Mouse (Mus musculus): ENCODE results near the gene Efs.
"Not testable (repeated sequence)": the region's sequence is repeated elsewhere in the genome, so short reads cannot be mapped to it uniquely, and the experiment has no call there.

The Efs gene

DNA sequence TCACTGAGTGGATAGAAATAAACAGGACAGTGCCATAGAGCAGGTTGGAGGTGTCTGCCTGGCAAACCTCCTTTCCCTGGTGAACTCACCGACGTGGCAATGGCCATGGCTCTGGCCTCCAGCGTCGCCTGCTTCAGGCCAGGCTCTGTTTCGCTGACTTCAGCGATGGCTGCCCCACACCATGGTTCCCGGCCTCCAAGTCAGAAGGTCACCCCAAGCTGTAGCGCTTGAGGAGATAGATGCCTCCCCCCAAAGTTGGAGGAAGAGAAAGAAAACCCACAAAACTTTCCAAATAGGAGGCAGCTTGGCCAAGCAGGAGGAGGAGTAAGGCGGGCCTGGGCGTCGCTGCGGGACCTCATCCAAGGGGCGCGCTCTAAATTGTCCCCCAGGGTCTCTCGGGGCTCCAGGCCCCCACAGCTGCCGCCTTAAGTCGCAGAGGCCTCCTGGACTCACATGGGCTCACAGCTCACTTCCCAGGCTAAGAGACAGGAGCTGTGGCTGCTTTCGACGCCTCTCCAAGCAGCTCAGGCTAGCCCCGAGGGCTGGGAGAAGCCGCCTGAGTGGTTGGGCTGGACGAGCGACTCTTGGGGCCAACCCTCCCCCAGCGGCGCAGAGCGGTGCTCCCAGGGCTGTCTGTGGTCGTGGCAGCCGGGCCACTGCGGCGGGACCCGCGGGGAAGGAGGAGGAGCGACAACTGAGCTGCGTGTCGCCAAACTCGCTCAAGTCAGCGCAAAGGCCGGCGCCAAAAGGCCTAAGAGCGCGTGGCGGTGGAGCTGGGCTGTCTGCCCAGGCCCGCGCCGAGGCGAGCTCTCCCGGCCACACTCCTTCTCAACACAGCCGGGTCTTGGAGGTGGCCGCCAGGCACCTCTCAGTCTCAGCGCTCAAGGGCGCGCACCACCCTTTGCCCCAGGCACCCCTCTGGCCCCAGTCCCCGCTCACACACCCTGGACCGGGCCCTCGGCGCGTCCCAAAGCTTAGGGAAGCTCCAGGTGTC is at the start of gene Efs:
Gene Efs (minus strand): TSS at position 778 of the 994 bp plus-strand sequence.
- no peak for DNase-seq (ENCODE audit: low read depth, low spot score)

DNA sequence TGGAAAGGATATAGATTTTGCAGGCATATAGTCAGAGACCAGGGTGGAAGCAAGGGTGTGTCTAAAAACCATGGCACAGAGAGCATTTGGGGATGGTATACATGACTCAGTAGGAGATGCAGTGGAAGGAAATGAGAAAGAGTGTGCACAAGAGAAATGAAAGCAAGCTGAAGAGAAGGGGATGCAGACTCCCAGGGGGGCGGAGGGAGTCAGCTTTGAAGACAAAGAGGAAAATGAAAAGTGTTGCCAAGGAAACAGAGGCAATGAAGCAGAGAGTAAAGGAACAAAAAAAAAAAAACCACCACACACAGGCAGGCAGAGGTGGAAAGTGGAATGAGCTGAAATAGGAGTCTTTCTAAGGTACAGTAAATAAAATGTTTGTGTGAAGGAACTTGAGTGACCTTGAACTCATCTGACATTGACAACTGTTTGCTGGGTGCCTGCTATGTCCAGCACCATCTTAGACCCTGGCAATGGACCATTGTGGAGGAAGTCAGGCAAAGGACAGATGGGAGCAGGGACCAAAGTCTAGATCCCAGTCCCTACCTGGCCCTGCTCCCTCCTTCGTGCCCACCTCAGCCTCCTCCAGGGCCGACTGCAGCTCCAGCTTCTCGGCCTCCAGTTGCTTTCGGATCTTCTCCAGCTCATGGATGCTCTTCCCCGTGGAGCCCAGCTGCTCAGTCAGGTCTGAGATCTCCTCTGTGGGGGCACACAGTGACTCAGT is 48.3 kb upstream of the Efs start:
- no peak for DNase-seq (ENCODE audit: low read depth, low spot score)

DNA sequence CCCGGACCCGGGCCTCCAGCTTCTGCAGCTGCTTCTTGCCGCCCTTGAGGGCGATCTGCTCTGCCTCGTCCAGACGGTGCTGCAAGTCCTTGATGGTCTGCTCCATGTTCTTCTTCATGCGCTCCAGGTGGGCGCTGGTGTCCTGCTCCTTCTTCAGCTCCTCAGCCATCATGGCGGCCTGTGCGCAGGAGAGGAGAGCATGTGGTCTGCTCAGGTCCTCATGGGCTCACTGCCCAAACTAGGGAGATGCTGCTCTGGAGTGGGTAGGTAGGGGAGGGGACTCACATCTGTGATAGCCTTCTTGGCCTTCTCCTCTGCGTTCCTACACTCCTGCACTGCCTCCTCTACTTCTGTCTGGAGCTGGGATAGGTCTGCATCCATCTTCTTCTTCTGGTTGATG is 46.9 kb upstream of the Efs start:
- DNase-seq (ENCODE audit: low read depth, low spot score) = not testable (repeated sequence)

DNA sequence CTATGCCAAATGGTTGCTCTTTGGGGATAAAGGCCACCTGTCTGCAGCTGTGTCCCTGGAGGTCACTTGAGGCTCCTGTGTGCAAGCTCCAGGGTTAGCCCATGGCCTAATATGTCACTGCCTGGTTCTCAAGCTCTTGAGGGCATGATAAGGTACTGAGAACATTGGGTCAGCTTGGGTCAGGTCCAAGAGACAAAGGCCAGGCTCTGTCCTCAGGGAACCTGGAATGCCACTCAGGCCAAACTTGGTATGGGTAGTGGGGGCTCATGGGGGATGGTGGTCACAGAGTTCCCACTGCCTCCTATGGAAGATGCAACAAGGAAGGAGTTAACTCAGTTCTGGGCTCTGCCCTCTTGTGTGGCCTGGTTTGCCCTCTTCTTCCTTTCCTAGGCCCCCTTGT is 42.4 kb upstream of the Efs start:
- DNase-seq (ENCODE audit: low read depth, low spot score) = no peak

DNA sequence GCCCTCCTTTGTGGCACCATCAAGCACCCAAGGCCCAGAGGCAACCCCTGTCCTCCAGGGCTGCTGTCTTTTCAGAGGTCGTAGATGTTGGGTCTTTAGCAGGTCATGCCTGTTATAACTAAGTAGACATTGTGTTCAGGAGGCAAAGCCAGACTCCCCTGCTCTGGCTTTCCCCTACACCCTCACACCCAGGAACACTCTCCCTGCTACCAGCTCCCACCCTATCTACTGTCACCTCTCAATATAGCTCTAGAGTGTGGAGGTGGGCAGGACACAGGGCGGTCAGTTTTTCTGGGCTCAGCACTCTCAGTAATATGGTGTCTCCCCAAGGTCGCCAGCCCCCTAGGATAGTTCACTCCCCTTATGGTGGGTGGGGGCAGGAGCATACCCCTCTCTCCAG is 41.9 kb upstream of the Efs start:
- no peak for DNase-seq (ENCODE audit: low read depth, low spot score)

DNA sequence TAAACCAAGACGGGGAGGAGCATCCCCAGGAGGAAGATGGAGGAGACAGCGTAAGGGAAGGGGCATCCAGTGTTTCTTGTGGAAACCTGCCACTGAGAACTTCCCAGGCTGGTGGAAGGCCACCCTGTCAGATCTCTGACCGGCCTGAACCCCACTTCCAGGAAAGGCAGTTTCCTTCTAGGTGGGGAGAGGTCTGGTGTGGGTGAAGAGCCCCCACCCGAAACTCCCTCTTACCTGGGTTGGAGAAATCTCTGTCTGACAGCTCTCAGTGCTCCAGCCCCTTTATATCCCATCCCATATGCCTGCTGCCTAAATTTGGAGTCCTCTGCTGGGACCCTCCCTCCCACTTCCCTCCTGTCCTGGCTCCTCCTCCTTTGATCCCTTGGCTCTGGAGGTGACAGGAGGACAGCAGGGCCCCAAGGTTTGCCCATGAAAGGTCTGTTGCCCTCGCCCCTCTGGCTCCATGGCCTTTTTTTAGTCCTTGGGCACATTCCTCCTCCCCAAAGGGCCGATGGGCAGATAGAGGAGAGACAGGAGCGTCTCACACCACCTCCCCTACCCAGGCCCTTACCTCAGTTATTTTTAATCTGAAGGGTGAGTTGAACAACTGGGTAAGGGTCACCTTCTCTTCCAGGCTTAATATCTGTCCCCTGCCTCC is 40.5 kb upstream of the Efs start, which contains the start of gene Myh6:
Gene Myh6 (minus strand): TSS at position 608 of the 658 bp plus-strand sequence.
- DNase-seq (ENCODE audit: low read depth, low spot score) = no peak

DNA sequence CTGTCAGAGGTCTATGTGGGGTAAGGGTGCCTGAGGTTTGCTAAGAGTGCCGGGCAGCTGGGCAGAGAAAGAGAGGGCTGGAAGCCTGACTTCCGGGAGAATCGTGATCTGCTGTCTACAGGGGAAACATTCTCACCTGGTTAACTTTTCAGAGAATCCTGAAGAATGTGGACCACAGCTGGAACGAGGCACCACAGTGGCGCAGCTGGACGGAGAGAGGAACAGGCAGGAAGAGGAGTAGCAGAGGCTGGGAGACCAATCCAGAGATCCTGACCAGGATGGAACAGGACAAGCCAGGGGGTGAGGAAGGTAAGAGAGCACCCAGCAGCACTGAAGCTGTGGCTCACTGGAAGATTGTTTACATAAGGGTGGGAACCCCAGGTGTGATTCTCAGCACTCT is 39.7 kb upstream of the Efs start:
- no peak for DNase-seq (ENCODE audit: low read depth, low spot score)

DNA sequence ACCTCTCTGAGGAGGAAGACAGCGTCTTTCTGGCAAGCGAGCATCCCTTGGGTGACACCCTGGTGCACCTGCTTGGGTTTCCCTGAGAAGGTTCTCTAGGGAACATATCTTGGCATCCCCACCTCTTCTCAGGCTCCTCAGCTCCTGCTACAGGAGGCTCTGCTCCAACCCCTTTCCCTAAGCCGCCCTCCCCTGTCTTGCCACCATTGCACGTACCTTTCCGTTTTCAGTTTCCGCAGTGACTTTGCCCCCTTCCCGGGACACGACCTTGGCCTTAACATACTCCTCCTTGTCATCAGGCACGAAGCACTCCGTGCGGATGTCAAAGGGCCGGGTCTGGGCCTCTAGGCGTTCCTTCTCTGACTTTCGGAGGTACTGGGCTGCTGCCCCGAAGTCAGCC is 39.1 kb upstream of the Efs start:
- no peak for DNase-seq (ENCODE audit: low read depth, low spot score)

DNA sequence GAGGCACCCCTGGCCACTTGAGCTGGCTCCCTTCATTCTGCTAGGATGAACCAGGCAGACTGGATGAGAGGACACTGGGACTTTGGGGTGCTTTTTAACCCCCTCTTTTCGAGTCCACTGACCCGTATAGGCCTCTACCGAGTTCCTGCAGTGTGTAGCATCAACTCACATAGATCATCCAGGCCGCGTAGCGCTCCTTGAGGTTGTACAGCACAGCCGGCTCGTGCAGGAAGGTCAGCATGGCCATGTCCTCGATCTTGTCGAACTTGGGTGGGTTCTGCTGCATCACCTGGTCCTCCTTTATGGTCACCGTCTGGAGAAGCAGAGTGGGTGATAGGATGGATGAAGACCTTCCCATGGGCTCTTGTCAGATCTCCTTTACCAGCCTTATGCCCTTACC is 37.8 kb upstream of the Efs start:
- DNase-seq (ENCODE audit: low read depth, low spot score) = no peak

DNA sequence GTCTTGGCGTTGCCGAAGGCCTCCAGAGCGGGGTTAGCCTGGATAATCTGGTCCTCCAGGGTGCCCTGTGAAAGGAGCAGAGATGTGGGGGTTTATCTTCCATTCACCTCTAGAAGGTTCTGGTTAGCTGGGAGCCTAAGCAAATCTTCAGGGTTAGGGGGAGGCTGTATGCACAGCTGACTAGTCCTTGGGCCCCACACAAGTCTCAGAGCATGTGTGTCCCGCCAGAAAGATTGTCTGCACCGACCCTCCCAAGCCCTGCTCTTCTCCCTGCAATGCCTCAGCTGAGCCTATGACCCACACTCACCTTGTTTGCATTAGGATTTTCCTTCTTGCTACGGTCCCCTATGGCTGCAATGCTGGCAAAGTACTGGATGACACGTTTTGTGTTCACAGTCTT is 36.8 kb upstream of the Efs start:
- no peak for DNase-seq (ENCODE audit: low read depth, low spot score)

DNA sequence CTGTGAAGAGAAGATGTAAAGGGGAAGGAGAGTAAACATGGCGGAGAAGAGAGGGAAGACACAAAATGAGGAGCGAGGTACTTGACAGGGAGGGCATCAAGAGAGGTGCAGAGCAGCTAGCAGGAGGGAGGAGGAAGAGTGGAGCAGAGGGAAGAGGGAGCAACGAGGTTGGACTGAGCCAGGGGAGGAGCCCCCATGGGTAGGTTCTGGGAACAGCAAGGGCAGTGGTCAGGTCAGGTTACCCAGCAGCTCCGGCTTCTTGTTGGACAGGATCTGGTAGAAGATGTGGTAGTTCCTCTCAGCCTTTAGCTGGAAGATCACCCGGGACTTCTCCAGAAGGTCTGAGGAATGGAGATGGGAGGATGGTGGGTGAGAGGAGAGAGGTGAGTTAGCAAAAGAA is 35.6 kb upstream of the Efs start:
- DNase-seq (ENCODE audit: low read depth, low spot score) = no peak

DNA sequence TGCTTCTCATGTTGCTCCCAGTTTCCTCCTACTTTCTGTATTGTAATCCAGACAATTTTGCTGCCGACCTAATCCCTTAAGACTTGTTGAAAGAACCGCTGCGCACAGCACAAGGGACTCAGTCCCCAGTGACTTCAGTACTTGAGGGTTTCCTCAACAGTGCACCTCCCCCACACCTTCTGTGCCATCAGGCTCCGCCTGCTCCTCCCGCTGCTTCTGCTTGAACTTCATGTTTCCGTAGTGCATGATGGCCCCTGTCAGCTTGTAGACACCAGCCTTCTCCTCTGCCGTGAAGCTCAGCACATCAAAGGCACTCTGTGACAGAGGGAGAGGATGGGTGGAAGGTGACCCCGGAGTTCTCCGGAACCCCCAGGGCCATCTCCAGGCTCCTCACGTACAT is 34.8 kb upstream of the Efs start:
- no peak for DNase-seq (ENCODE audit: low read depth, low spot score)

DNA sequence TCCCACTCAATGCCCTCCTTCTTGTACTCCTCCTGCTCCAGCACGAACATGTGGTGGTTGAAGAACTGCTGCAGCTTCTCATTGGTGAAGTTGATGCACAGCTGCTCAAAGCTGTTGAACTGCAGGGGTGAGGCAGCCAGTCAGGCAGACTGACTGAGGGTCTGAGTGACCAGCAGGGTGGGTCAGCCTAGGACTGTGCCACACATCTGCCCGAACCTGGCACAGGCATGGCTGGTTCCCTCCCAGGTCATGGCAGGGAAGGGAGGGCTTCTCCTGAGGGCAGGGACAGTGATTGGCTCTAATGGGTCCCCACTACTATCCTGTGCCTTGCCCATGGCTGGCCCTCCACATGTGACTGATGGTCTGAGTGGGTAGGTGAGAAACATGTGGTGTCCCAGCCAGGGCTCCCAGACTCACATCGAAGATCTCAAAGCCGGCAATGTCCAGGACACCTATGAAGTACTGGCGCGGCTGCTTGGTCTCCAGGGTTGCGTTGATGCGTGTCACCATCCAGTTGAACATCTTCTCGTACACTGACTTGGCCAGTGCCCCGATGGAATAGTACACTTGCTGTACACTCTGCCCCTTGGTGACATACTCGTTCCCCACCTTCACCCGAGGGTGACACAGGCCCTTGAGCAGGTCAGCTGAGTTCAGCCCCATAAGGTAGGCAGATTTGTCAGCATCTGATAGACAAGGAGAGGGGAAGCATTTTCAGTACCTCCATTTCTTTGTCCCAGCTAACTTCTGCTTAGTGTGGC is 34.1 kb upstream of the Efs start:
- DNase-seq (ENCODE audit: low read depth, low spot score) = not testable (repeated sequence)

DNA sequence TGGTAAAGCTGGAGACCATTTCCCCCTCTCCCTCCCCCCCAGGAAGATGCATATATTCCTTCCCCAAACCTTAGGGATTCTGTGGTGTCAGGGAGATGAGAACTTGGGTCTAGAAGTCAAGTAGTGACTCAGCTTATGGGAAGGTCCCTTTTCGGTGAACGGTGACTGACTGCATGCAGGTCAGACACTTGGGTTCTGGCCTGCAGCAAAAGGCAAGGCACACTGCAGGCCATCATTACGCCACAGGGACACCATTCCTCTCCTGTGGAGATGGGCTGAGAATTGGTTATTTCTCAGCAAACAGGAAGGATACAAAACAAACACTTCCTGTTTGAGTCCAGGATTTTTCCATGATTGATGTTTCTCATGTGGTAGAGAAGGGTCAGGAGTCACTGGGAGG is 33.3 kb upstream of the Efs start:
- DNase-seq (ENCODE audit: low read depth, low spot score) = no peak

DNA sequence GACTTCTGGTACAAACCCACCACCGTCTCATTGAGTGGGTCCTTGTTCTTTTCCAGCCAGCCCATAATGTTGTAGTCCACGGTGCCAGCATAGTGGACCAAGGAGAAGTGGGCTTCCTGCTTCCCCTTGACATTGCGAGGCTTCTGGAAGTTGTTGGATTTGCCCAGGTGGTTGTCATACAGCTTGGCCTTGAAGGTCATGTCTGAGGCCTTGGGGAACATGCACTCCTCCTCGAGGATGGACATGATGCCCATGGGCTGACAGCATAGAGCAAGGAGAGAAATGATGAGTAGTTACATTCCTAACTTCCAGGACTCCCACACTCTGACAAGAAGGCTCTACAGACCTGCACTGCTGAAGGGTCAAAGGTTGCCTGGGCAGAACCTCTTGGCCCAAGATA is 32.6 kb upstream of the Efs start:
- DNase-seq (ENCODE audit: low read depth, low spot score) = no peak

DNA sequence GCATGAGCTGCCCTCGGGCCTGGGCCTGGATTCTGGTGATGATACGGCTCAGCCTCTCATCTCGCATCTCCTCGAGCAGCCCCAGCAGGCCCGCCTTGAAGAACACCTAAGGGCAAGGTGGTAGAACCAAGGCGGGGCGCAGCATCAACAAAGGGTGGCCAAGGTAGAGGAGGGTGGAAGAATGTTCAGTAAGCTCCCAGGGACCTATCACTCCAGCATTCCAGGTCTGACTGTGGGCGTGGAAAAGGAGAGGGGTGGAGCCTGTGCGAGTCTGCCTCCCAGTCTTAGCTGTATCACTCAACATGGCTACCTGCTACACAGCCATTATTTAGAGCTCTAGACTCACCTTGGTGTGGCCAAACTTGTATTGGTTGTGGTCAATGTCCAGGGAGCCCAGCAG is 30.6 kb upstream of the Efs start:
- DNase-seq (ENCODE audit: low read depth, low spot score) = no peak

DNA sequence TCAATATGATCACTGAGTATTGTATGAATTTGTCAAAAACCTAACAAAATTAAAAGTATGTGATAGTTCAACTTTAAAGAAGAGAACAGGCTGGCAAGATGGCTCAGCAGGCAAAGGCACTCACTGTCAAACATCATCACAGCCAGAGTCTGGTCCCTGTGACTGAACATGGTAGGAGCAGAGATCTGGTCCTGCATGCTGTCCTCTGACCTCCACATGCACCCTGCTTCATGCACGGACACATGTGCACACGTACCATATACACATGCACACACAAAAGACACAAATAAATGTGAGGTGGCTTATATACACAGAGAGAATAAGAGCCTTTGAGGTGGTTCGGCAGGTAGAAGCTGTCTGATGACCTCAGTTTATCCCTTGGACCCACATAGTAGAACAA is 29.6 kb upstream of the Efs start:
- no peak for DNase-seq (ENCODE audit: low read depth, low spot score)

DNA sequence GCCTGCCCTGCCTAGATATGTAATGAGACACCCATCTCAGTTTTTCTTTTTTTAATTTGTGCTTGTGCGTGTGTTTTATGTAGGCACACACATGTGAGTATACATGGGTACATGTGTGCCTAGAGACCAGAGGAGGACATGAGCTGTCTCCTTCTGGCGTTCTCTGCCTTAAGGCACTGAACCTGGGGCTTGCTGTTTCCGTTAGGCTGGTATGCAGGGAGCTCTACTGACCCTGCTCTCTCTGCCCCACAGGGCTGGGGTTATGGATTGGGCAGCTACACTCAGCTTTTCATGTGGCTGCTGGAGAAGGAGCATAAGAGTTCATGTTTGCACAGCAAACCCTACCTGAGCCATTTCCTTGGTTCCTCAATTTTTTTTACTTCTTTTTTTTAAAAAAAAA is 28.5 kb upstream of the Efs start:
- no peak for DNase-seq (ENCODE audit: low read depth, low spot score)

DNA sequence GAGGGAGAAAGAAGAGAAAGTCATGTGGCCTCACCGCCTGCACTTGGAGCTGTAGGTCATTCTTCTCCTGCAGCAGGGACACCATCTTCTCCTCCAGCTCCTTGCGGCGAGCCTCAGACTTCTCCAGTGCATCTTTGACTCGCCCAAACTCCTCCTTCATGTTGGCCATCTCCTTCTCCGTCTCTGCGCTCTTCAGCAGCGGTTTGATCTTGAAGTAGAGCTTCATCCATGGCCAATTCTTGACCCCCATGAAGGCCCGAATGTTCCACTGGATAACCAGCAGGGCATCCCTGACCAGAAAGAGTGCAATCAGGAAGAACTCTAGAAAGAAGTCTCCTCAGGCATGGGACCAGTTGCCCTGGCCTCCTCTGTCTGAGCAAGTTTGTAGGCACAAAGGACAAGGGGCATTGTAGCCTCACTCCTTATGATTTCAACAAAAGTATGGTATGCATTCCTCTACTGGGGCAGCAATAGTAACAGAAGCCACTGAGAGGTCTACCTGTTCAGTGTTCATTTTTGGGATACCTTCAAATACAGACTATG is 27.8 kb upstream of the Efs start:
- no peak for DNase-seq (ENCODE audit: low read depth, low spot score)

DNA sequence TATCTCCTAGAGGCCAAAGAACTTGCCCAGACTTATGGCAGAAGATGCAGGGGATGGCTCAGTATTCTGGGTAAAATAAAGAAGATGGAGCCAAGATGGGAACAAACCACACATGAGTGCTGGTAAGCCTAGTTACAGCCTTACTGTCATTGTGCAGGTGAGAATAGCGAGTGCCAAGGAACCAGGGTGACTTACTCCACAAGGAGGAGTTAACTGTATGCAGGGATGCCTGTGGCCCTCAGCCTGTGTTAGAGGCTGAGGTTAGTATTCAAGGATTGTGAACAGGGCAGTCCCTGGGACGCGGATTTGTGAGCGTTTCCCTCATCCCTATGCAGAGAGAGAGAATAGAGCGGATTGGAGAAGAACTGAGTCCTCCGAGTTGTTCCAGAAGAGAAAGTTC is 25.7 kb upstream of the Efs start:
- no peak for DNase-seq (ENCODE audit: low read depth, low spot score)

DNA sequence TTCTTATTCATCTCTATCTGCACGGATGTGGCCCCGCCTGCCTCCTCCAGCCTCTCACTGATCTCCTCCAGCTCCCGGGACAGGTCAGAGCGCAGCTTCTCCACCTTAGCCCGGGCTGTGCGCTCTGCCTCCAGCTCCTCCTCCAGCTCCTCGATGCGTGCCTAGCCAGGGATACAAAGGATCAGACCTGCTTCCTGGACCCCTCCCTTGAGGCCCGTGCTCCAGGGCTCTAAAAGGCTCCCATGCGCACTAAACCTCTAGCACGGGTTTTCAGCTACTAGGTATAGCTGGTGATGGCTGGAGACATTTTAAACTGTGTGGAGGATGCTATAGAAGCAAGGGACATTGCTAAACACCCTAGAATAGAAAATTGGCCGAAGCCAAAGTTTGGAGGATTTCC is 24.6 kb upstream of the Efs start:
- no peak for DNase-seq (ENCODE audit: low read depth, low spot score)

Data from A20 (cell line).